Mouse (Mus musculus): ENCODE results near the gene Cd44. TPM values are rescaled to one million over a fixed set of nuclear protein-coding genes. Genes with fewer than 3 reads are reported as not detected.

Cd44 gene
- 16.7 and 20.2 TPM in 2 replicates for polyA plus RNA-seq (2015; fragmentation: Nextera tagmentation; extraction: Ambion mirVana)

GRCm38 (mm10) chr2:102900875-102901827 is at the start of gene Cd44:
Gene Cd44 (minus strand): TSS chr2:102901665.

Other genes with a start within 250 kb of the Cd44 start
- gene Slc1a2, start 243.0 kb downstream of the Cd44 start, polyA plus RNA-seq (2015; fragmentation: Nextera tagmentation; extraction: Ambion mirVana) = 0.01 and 0.13 TPM in 2 replicates
- 37.9 and 59.4 TPM in 2 replicates for gene Pdhx, start 171.8 kb upstream of the Cd44 start, polyA plus RNA-seq (2015; fragmentation: Nextera tagmentation; extraction: Ambion mirVana)
- 57.1 and 64.1 TPM in 2 replicates for gene Apip, start 172.0 kb upstream of the Cd44 start, polyA plus RNA-seq (2015; fragmentation: Nextera tagmentation; extraction: Ambion mirVana)

Data from adrenal gland, postnatal 0 days (tissue).